Mouse (Mus musculus): Measurements from ENCODE around the gene Gm17657.

The Gm17657 gene

GRCm38 (mm10) chr17:29549543-29550428 is at the start of gene Gm17657, which contains the start of gene Tbc1d22b:
Gene Gm17657, minus strand, starts transcription at chr17:29549638.
Gene Tbc1d22b, plus strand, starts transcription at chr17:29549785.
- peak; percentile 86 to 94 for DNase-seq (ENCODE audit: low spot score in 2 of 2)

DNA sequence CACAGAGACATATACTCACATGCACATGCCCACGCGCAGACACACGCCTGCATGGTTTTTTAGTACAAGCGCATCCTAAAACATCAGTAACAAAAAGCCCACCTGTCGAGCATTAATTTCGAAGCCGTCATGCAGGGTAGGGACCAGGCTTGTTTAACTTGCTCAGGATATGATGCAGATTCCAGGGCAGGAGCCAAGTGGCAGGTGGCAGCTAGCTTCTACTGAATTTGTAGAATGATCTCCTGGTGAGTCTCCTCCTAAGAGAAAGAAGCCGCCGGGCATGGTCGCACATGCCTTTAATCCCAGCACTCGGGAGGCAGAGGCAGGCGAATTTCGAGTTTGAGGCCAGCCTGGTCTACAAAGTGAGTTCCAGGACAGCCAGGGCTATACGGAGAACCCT is 49.6 kb upstream of the Gm17657 start:
- DNase-seq (ENCODE audit: low spot score in 2 of 2) = no peak

DNA sequence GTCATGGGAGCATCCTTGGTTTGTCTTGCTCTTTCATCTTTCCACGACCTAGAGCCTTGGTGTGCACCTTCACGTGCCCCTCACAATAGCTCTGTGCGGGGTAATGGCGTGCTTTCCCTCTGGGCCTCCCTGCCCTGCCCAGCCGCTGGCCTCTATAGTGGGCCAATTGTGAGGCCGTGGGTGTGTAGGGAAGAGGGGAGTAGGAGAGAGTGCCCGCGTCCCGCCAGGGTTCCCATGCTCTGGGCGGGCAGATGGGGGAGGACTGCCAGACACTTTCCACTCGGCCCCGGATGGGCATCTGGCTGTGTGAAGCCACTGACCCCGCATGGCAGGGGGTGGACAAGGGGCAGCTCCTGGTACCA is 47.3 kb upstream of the Gm17657 start:
- DNase-seq (ENCODE audit: low spot score in 2 of 2) = no peak

DNA sequence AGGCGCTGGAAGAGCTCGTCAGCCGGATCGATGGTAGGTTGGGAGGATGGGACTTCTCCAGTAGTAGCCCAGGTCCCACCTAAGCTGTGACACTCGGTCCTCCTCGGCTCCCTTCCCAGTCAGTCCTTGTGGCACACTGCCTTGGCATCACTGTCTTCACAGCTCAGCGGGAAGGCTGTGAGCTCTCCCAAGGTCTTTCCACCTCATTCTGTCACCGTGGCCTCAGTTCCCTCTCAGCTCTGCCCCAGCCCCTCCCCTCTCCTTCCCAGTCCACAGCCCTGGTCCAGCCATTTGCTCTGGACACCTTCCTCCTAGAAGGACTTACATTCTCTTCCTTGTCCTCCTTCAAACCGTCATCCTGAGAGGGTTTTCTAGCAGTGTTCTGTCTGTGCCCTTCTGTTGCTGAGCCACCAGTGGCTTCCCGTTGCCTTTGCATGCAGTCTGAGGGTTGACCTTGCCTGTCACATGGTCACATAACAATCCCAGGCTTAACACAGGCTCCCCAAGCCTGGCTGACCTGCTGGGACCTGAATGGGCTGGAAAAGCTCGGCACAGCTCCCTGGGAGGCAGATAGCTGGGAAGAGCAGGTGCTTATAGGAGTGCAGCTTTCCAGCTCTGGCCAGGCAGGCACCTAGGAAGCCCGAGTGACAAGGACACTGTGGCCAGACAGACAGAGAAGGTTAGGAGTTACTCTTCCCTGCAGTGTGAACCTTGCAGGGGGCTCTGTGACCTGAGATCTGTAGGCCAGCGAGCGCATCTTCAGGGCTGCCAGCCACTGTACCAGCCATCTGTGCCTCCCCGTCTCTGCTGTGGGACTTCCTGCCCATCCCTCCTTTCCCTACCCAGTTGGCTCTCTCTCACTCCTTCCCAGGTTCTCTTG is 46.7 kb upstream of the Gm17657 start:
- DNase-seq (ENCODE audit: low spot score in 2 of 2) = no peak

GRCm38 (mm10) chr17:29589221-29589898 is 39.9 kb upstream of the Gm17657 start:
- DNase-seq (ENCODE audit: low spot score in 2 of 2) = no peak

- DNase-seq (ENCODE audit: low spot score in 2 of 2) = no peak
These were observed 37.5 kb upstream of the Gm17657 start for GRCm38 (mm10) chr17:29586921-29587320.

DNA sequence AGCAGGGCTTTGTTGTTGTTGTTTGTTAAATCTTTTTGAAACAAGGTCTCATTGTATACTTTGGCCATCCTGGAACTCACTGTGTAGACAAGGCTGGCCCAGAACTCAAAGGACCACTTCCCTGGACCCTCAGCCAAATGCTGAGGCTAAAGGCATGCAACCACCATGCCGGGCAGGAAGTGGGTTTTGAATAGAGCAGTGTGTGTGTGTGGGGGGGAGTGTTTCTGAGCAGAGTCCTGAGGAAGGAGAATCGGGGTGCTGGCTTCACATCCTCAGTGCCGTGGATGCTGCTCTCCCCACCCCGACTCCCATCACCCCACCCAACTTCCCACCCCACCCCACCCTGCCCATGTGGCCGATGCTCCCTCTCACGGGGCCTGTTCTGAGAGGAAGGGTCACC is 36.0 kb upstream of the Gm17657 start:
- no peak for DNase-seq (ENCODE audit: low spot score in 2 of 2)

- no peak for DNase-seq (ENCODE audit: low spot score in 2 of 2)
These were observed 35.3 kb upstream of the Gm17657 start for GRCm38 (mm10) chr17:29584737-29585136.

- DNase-seq (ENCODE audit: low spot score in 2 of 2) = no peak
These were observed 34.9 kb upstream of the Gm17657 start for GRCm38 (mm10) chr17:29584306-29584705.

- no peak for DNase-seq (ENCODE audit: low spot score in 2 of 2)
These were observed 34.1 kb upstream of the Gm17657 start for GRCm38 (mm10) chr17:29583569-29583968.

GRCm38 (mm10) chr17:29579579-29580126 is 30.2 kb upstream of the Gm17657 start:
- no peak for DNase-seq (ENCODE audit: low spot score in 2 of 2)

GRCm38 (mm10) chr17:29569831-29570230 is 20.4 kb upstream of the Gm17657 start:
- no peak for DNase-seq (ENCODE audit: low spot score in 2 of 2)

- no peak for DNase-seq (ENCODE audit: low spot score in 2 of 2)
These were observed 19.0 kb upstream of the Gm17657 start for GRCm38 (mm10) chr17:29568435-29568834.

DNA sequence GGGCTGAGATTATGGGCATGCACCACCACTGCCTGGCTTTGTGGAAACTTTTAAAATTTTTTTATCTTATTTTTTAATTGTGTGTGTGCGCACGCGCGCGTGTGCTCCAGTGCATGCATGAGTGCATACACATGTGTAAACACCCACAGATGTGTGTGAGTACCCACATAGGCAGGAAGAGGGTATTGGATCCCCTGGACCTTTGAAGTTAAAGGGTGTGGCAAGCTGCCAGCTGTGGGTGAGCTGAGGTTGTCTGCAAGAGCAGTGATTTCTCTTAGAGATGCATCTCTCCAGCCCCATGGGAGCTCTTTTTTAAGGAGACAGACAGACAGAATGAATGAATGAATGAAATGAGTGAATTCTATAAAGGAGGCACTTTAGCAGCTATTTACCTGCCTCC is 16.1 kb upstream of the Gm17657 start:
- no peak for DNase-seq (ENCODE audit: low spot score in 2 of 2)

DNA sequence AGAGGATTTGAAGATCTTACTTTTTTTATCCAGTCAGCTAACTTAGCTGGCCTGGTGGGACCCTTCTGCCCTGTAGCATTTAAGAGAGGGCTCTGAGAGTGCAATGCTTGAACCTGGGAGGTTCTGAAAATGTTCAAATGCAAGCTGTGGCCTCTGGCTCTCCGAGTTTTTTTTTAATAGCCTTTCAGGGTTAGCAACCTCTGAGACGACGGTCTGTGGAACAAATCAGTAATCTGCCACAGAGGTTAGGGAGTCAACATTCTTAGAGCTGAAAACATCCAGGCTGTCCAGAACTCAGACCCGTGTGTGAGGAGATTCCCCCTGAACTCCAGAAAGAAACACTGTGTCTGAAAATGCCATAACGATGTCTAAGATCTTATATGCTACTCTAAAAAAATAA is 9.0 kb upstream of the Gm17657 start:
- DNase-seq (ENCODE audit: low spot score in 2 of 2) = no peak

DNA sequence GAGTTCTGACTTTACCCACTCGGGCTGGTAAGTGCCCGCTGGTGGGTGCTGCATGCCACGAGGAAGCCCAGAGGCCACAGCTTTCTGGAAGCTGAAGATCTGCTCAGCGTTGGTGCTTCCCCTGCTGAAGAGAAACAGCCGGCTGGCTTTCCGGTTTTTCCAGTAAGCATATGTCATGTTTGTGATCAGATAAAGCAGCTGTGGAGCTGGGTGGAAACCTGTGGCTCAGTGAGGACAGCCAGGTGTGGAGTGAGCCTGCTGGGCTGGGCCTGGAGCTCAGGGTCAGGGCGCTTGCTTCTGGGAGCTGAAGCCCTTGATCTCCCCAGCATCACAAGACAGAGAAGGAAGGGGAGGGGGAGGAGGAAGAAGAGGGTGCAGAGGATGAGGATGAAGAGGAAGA is 7.5 kb upstream of the Gm17657 start:
- DNase-seq (ENCODE audit: low spot score in 2 of 2) = no peak

DNA sequence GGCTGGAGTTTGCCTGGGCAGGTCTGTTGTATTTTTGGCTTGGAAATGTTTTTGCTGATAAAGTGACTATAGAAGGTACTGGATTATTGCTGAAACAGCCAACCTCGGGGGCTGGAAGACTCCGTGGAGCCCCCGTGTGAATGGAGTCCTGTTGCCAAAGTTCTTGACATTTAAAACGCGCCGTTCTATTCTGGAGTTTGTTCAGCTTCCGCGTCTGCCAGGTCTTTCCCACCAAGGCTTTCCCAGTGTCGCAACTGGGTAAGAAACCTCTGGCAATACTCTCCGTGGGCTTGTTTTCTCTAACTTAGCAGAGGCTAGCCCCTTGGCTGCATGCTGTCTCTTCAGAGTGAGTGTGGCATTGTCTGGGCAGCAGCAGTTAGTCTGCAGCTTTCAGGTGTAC is 7.0 kb upstream of the Gm17657 start:
- DNase-seq (ENCODE audit: low spot score in 2 of 2) = no peak

GRCm38 (mm10) chr17:29554176-29554575 is 4.7 kb upstream of the Gm17657 start:
- no peak for DNase-seq (ENCODE audit: low spot score in 2 of 2)

- no peak for DNase-seq (ENCODE audit: low spot score in 2 of 2)
These were observed 2.8 kb upstream of the Gm17657 start, which contains the start of gene Tmem217 for GRCm38 (mm10) chr17:29552162-29552732. Gene Tmem217, minus strand, starts transcription at chr17:29552385.

GRCm38 (mm10) chr17:29551019-29551418 is 1.6 kb upstream of the Gm17657 start:
- DNase-seq (ENCODE audit: low spot score in 2 of 2) = no peak

- DNase-seq (ENCODE audit: low spot score in 2 of 2) = no peak
These were observed 444 bp downstream of the Gm17657 start for GRCm38 (mm10) chr17:29548994-29549393.

Measured in frontal cortex, postnatal 14 days (tissue).